Mouse (Mus musculus) kidney, postnatal 10 days (tissue): ENCODE data around the gene Brd3os.
A peak's percentile ranks its signal among the peaks of the same experiment; 100 is the strongest.

Experiments used
- DNase-seq: peaks from one replicate; pipeline ENCODE4 v3.0.0; 2021; ENCODE audit warnings: mixed read lengths

Brd3os gene

DNA sequence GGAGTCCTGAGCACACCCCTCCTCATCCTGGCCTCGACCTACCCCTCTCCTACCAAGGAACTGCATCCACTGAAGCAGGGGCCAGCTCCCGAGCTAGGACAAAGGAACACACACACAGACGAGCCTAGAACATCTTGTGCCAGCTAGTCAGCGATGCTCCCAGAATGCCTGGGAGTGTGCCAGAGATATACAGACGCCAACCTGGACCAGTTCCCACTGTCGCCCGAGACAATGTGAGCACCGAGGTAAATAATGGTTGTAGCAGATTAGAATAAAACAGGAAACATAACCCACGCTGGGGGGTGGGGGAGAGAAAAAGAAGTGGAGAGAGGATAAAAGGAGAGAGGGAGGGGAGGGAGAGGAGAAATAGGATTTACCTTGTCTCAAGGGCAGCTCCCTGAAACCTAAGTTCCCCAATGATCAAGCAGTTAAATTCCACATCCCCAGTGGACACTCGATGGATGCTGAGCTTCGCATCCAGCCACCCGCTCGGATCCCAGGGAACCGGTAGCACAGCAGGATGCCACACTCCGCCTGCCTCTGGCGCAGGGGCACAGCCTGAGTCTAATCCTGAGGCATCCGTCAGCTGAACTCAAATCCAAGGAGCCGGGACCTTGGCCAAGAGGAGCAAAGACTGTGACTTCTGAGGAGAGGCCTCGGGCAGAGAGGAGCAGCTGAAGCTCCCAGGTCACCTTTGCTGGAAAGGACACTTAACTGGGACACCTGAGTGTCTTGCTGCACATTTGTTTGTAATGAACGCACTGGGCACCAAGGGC, 20.6 kb upstream of the Brd3os start:
- no peak for DNase-seq

- DNase-seq = peak; percentile 75
Measured at GRCm38 (mm10) chr2:27423596-27423995, 18.5 kb upstream of the Brd3os start.

GRCm38 (mm10) chr2:27425161-27425611, 16.9 kb upstream of the Brd3os start:
- peak; percentile 60 for DNase-seq

DNA sequence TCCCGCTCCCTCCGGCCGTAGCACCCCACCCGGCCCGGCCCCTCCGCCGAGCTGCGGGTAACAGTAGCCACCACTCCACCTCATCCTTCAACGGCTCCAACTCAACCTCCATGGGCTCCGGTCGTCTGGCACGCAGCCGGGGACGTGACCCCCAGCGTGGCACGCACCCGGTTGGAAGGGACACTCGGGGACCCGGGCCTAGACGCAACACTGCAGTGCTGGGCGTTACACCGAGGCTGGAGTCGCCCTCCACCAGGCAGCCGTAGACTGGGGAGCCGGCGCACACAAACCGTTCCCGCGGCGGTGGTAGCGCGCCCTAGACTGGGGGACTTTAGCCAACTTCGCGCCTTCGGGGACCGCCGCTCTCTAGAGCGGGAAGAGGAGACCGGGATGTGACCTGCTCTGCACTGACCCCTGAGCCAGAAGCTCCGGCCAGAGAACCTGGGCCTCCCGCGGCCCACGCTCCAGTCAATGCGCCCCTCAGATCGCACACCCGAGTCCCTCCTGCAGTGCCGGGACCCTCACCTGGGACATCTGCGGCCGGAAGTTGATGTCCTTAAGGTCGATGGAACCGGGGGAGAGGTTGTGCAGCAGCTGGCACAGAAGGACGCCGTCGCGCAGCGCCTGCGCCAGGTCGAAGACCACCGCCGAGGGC, 16.2 kb upstream of the Brd3os start:
- DNase-seq = peak; percentile 69

DNA sequence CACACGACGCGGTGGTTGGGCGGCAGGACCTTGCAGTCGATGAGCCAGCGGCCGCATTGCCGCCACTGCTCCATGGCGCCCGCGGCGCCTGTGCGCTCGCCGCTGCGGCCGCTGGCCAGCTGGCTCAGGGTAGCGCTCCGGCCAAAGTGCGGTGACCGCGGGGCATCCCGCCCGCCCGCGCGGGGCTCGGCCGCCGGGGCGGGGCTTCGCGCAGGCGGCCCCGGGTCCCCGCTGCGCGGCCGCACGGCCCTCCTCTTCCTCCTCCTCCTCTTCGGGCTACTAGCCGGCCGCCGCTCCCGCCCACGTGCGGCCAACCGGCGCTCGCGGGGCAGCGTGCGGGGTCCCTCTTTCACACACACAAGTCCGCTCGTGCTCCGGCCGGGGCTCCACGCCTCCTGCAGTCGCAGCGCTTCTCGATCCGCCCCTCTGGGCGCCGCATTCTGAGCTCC, 15.7 kb upstream of the Brd3os start:
- DNase-seq = peak; percentile 82

DNA sequence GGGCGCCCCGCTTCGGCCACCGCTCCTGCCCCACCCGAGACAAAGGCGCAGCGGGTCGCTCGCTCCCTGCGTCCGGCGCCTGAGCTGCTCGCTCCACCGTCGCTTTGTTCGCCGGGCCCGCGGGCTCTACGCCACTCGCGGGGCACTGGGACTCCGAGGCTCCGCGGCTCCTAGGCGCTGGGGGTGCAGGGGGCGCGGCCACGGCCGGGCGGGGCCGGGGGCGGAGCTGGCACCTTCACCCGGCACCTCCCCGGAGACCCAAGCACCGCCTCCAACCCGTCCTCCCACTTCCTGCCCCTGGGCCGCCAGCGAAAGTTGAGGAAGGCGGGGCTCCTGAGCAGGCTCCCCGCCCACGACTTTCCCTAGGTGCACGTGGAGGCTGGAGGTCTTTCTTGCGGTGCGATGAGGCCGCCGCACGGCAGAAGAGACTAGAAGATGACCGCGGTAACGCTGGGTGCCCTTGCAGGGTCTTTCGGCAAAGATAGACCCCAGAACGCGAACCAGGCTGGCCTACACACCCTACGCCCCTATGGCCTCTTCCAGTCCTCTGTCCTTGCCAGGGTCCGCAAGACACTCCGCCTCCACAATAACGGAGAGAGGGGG, 15.2 kb upstream of the Brd3os start, which contains the start of gene Vav2:
TSS of gene Vav2 (minus strand) at position 179 of the 603 bp plus-strand sequence.
- DNase-seq = peak; percentile 96

DNA sequence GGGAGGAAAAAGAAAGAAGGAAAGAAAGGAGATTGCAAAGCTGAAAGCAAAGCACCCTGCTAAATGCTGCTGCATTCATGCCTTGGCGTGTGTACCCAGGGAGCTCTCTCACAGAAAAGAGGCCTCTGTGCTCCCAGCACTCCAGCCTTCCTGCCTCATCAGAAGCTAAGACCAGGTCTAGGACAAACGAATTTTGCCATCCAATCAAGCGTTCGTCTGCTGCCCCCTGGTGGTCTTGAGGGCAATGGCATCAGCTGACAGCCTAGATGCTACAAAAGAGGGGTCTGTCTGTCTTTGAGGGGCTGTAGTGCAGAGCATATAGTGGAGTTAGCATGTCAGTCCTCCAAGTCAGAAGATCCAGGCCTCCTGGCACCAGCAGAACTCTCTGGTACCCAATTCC, 14.1 kb upstream of the Brd3os start:
- peak; percentile 91 for DNase-seq

- DNase-seq = no peak
Measured at GRCm38 (mm10) chr2:27430621-27431020, 11.5 kb upstream of the Brd3os start.

- DNase-seq = no peak
Measured at GRCm38 (mm10) chr2:27432599-27432998, 9.5 kb upstream of the Brd3os start.

DNA sequence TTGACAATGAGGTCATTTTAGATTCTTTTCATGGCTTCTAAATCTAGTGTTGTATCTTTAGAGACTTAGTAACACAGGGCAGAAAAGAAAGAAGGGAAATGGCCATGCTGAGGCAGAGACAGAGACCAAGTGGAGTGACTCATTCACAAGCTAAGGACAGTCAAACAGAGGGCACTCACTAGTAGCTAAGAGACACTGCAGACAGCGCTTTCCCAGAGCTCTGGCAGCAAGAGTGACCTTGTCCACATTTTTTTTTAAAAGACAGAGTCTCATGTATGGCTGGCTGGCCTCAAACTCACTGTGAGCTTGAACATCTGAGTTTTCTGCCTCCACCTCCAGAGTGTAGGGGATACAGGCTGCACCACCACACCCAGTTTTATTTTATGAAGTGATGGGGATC, 4.2 kb upstream of the Brd3os start:
- DNase-seq = no peak

DNA sequence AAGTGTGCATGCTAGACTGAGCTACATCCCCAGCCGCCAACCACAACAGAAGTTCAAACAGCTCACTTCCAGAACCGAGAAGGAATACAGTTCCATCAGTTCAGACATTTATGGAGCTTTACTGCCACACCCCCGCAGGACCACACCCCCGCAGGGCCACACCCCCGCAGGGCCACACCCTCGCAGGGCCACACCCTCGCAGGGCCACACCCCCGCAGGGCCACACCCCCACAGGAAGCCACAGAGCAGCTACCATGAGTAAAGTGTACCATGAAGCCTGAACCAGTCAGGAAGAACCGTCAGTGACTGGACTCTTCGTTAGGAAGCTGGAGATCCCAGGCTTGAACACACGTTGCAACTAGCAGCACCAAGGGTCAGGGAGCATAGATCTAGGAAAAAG, 3.8 kb upstream of the Brd3os start:
- DNase-seq = peak; percentile 50

GRCm38 (mm10) chr2:27442708-27443449, 755 bp downstream of the Brd3os start:
- no peak for DNase-seq

GRCm38 (mm10) chr2:27443450-27443708, 1.3 kb downstream of the Brd3os start:
- DNase-seq = no peak

DNA sequence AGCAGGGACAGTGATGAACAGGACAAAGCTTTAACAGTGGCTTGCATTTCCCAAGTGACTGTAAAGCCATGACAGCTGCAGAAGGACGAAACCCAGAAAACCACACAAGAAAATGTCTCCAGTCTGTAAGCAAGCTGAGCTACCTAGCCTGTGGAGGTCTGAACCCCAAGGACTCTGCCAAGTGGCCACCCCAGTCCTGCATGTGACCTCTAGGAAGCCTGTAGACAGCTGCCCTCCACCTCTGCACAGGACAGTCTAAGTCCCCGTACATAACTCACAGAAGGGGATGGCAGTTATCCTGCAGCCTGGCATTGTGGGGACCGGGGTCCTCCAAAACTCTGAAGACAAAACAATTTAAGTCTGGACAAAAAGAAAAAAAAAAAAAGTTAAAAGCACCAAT, 3.8 kb downstream of the Brd3os start:
- DNase-seq = no peak

GRCm38 (mm10) chr2:27446812-27447211, 4.7 kb downstream of the Brd3os start:
- DNase-seq = no peak

DNA sequence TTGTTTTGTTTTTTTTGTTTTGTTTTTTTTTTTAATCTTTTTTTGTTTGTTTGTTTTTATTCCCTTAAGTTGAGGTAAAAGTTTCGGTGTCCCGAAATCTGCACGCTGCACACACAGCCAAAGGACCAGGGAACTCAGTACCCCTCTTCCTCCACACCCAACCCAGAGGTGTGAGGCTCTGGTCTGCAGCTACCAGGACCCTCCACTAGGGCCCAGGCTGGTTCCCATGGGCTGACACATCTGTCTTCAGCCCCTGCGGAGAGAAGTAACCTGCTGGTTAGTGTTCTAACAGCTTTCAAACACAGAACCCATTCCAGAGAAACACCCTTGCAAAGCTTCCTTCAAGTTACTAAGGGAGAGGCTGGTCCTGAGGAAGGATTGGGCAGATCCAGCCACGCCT, 5.7 kb downstream of the Brd3os start:
- DNase-seq = no peak

DNA sequence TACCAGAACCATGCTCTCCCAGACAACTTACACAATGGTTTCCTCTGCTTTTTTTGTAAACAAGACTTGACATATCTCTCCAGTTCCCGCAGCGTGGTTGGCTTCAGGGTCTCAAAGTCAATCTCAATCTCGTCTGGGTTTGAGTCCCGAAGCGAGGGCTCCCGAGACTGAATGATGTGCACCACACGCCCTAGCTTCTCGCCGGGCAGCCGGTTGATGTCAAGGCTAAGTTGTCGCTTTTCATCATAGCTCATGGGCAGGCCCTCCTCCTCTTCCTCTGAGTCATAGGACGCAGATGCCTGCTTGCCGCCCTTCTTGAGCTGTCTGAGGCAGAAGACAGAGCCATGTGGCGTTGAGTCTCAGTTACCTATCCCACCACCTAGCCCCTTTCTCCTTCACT, 8.1 kb downstream of the Brd3os start:
- DNase-seq = no peak

DNA sequence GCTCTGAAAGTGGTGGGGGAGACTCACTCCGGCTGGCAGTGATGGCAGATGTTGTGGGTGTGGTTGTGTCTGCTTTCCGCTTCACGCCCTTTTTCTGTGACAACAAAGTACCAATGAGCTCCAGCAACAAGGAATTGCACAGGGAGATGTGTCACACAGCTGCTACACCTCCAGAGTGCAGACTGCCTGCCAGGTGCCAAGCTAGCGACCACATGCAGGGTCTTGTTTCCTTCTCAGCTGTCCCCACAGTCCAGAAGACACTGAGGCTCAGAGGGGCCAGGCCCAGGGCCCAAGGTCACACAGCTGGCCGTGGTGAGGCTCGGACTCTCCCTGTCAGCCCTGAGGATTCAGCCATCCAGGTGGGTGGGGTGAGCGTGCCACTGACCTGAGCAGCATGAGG, 17.6 kb downstream of the Brd3os start:
- no peak for DNase-seq

DNA sequence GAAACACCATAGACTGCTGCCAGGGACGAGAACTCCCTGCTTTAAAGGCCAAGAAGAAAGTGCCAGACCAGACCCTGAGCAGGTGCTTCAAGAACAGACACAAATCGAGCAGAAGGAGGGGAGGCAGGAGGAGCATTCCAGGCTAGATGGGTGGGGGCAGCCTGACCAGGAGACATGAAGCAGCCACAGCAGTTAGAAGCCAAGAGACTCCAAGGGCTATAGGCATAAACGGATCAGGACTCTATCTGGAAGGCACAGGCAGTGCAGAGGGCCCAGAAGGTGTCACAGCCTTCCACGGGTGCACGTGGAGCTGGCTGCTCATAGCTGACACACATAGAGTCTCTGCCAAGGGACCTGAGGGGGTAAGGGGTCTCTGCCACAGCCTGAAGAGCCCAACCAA, 18.0 kb downstream of the Brd3os start:
- no peak for DNase-seq

- DNase-seq = no peak
Measured at GRCm38 (mm10) chr2:27460651-27461050, 18.5 kb downstream of the Brd3os start.

DNA sequence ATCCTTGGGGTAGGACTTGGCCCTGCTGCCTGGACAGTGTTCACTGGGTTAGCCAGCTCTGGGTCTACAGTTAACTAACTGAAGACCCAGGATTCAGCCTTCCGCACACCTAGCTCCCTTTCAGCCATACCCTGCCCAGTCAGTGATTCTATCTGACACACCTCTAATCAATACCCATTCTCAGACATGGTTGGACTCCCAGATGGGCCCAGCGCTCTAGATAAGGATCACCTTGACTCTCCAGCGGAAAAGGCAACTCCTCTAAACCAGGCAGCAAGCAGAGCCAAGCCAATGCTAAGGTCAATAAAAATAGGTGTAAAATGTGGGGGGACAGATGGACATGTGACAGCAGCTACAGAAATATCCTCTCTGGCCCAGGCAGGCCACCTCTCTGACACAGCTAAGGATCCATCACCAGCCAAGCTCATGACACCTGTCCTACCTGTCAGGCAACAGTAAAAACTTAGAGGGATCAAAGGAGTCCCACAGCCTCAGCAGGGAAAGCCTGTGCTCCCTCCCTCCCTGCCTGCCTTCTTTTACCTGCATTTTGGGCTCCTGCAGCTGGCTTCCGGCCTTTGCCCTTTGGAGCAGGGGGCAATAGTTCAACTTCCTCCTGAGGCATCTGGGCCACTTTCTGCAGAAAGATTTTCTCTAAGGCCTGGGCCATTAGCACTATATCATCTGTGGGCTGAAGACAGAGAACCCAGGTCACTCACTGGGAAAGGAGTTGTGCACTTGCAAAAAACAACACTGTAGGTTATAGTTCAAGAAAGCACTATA, 19.9 kb downstream of the Brd3os start:
- DNase-seq = peak; percentile 69

- no peak for DNase-seq
Measured at GRCm38 (mm10) chr2:27462901-27463300, 20.8 kb downstream of the Brd3os start.
